Mouse (Mus musculus): ENCODE results near the gene Gimap9.
"Not testable (repeated sequence)": the region's sequence is repeated elsewhere in the genome, so short reads cannot be mapped to it uniquely, and the experiment has no call there.

Gene Gimap9

GRCm38 (mm10) chr6:48664750-48665149 lies 11.2 kb upstream of the Gimap9 start:
- DNase-seq (ENCODE audit: low spot score in 2 of 2) = no peak

- no peak for DNase-seq (ENCODE audit: low spot score in 2 of 2)
Observed at GRCm38 (mm10) chr6:48665471-48665870, 10.5 kb upstream of the Gimap9 start.

GRCm38 (mm10) chr6:48666159-48666586 lies 9.8 kb upstream of the Gimap9 start:
- no peak for DNase-seq (ENCODE audit: low spot score in 2 of 2)

GRCm38 (mm10) chr6:48668022-48668421 lies 7.9 kb upstream of the Gimap9 start:
- no peak for DNase-seq (ENCODE audit: low spot score in 2 of 2)

- DNase-seq (ENCODE audit: low spot score in 2 of 2) = no peak
Observed at GRCm38 (mm10) chr6:48669446-48669969, 6.4 kb upstream of the Gimap9 start.

- no peak for DNase-seq (ENCODE audit: low spot score in 2 of 2)
Observed at GRCm38 (mm10) chr6:48674291-48675058, 1.5 kb upstream of the Gimap9 start.

- no peak for DNase-seq (ENCODE audit: low spot score in 2 of 2)
Observed at GRCm38 (mm10) chr6:48675400-48675930, 464 bp upstream of the Gimap9 start.

- DNase-seq (ENCODE audit: low spot score in 2 of 2) = no peak
Observed at GRCm38 (mm10) chr6:48676860-48677415, 1.0 kb downstream of the Gimap9 start.

- DNase-seq (ENCODE audit: low spot score in 2 of 2) = no peak
Observed at GRCm38 (mm10) chr6:48677492-48678345, 1.8 kb downstream of the Gimap9 start.

GRCm38 (mm10) chr6:48678391-48678790 lies 2.5 kb downstream of the Gimap9 start:
- no peak for DNase-seq (ENCODE audit: low spot score in 2 of 2)

- DNase-seq (ENCODE audit: low spot score in 2 of 2) = no peak
Observed at GRCm38 (mm10) chr6:48679701-48680100, 3.8 kb downstream of the Gimap9 start.

- no peak for DNase-seq (ENCODE audit: low spot score in 2 of 2)
Observed at GRCm38 (mm10) chr6:48680421-48680820, 4.5 kb downstream of the Gimap9 start.

GRCm38 (mm10) chr6:48681472-48682090 lies 5.7 kb downstream of the Gimap9 start:
- DNase-seq (ENCODE audit: low spot score in 2 of 2) = no peak

GRCm38 (mm10) chr6:48682271-48682670 lies 6.3 kb downstream of the Gimap9 start:
- no peak for DNase-seq (ENCODE audit: low spot score in 2 of 2)

- DNase-seq (ENCODE audit: low spot score in 2 of 2) = not testable (repeated sequence)
Observed at GRCm38 (mm10) chr6:48683263-48683821, 7.4 kb downstream of the Gimap9 start.

- peak in 1 of 2 experiments; percentile 34 for DNase-seq (ENCODE audit: low spot score in 2 of 2)
Observed at GRCm38 (mm10) chr6:48684319-48684718, 8.4 kb downstream of the Gimap9 start, which contains the start of gene Gimap4. Gimap4 (plus strand) TSS chr6:48684549.

- DNase-seq (ENCODE audit: low spot score in 2 of 2) = no peak
Observed at GRCm38 (mm10) chr6:48684806-48685205, 8.9 kb downstream of the Gimap9 start.

GRCm38 (mm10) chr6:48685251-48685650 lies 9.3 kb downstream of the Gimap9 start:
- no peak for DNase-seq (ENCODE audit: low spot score in 2 of 2)

- no peak for DNase-seq (ENCODE audit: low spot score in 2 of 2)
Observed at GRCm38 (mm10) chr6:48685694-48686665, 10.1 kb downstream of the Gimap9 start.

- DNase-seq (ENCODE audit: low spot score in 2 of 2) = no peak
Observed at GRCm38 (mm10) chr6:48687077-48687476, 11.1 kb downstream of the Gimap9 start.
